Mouse (Mus musculus) spleen, postnatal 36 days (tissue): ENCODE results near the gene Atl1.

Experiments
- DNase-seq, 2 experiments: peaks; one replicate each; pipeline ENCODE4 v3.0.0; 2022; ENCODE audit warnings: low spot score in 2 of 2, mixed read lengths in 1 of 2

Atl1 gene

GRCm38 (mm10) chr12:70015936-70016335 lies 123.5 kb downstream of the Atl1 start:
- DNase-seq: no peak
